Mouse (Mus musculus): ENCODE data around the gene Edrf1. TPM values are rescaled to one million over a fixed set of nuclear protein-coding genes. Genes with fewer than 3 reads are reported as not detected.
"Not testable (repeated sequence)": the region's sequence is repeated elsewhere in the genome, so short reads cannot be mapped to it uniquely, and the experiment has no call there.

The Edrf1 gene
- total RNA-seq, 2 experiments from 2014 or later: 10.9 to 13.0 TPM

GRCm38 (mm10) chr7:133645716-133646115, 8.4 kb downstream of the Edrf1 start:
- DNase-seq: no peak

- DNase-seq: no peak
These were observed 25.1 kb downstream of the Edrf1 start for GRCm38 (mm10) chr7:133662467-133662866.

GRCm38 (mm10) chr7:133669071-133669470, 31.7 kb downstream of the Edrf1 start:
- DNase-seq: no peak

- DNase-seq: no peak
These were observed 32.6 kb downstream of the Edrf1 start for GRCm38 (mm10) chr7:133669946-133670345.

- DNase-seq: no peak
These were observed 33.5 kb downstream of the Edrf1 start for GRCm38 (mm10) chr7:133670846-133671245.

GRCm38 (mm10) chr7:133676002-133676401, 38.7 kb downstream of the Edrf1 start:
- no peak for DNase-seq

GRCm38 (mm10) chr7:133678716-133679115, 41.4 kb downstream of the Edrf1 start:
- no peak for DNase-seq

- DNase-seq: peak; percentile 35
These were observed 42.1 kb downstream of the Edrf1 start for GRCm38 (mm10) chr7:133679439-133679838.

- DNase-seq: no peak
These were observed 42.6 kb downstream of the Edrf1 start, which contains the start of gene Mmp21 for GRCm38 (mm10) chr7:133679961-133680360. Gene Mmp21 (minus strand): TSS chr7:133680061.

- DNase-seq: no peak
These were observed 46.3 kb downstream of the Edrf1 start for GRCm38 (mm10) chr7:133683626-133684025.

- DNase-seq: no peak
These were observed 46.8 kb downstream of the Edrf1 start for GRCm38 (mm10) chr7:133684110-133684509.

- DNase-seq: no peak
These were observed 47.4 kb downstream of the Edrf1 start for GRCm38 (mm10) chr7:133684701-133685100.

GRCm38 (mm10) chr7:133685644-133686043, 48.3 kb downstream of the Edrf1 start:
- DNase-seq: not testable (repeated sequence)

- DNase-seq: no peak
These were observed 60.8 kb downstream of the Edrf1 start for GRCm38 (mm10) chr7:133698021-133698709.

- no peak for DNase-seq
These were observed 62.5 kb downstream of the Edrf1 start for GRCm38 (mm10) chr7:133699885-133700284.

GRCm38 (mm10) chr7:133701366-133701765, 64.0 kb downstream of the Edrf1 start:
- DNase-seq: no peak

GRCm38 (mm10) chr7:133702333-133702732, 65.0 kb downstream of the Edrf1 start:
- DNase-seq: no peak

GRCm38 (mm10) chr7:133703906-133704305, 66.6 kb downstream of the Edrf1 start:
- no peak for DNase-seq

GRCm38 (mm10) chr7:133707301-133707700, 70.0 kb downstream of the Edrf1 start:
- DNase-seq: no peak

GRCm38 (mm10) chr7:133715387-133715786, 78.0 kb downstream of the Edrf1 start:
- DNase-seq: no peak

- DNase-seq: no peak
These were observed 81.2 kb downstream of the Edrf1 start for GRCm38 (mm10) chr7:133718580-133718979.

GRCm38 (mm10) chr7:133720616-133721015, 83.3 kb downstream of the Edrf1 start:
- DNase-seq: no peak

Data from heart, postnatal 4 days (tissue).